Mouse (Mus musculus): ENCODE data around the gene Lrrc52. TPM values are rescaled to one million over a fixed set of nuclear protein-coding genes. Genes with fewer than 3 reads are reported as not detected.

The Lrrc52 gene
- polyA plus RNA-seq, 1 experiment, result not detected

DNA sequence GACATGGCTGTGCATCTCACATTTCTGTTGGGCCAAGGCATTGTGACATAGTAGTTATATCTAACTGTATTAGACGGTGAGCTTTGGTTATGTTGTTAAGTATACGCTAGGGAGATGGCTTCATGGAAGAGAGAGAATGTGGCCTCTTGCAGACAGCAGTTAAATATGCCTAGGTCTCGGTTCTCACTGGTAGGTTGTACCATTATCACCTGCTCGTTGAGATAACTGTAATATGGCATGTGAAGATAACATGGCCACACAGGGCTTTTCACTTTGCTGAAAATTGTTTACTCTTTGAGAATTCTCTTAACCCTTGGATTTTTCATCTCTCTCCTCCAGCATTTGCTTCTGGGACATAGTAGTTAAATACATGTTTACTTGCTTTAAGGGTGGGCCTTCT, 21.4 kb downstream of the Lrrc52 start:
- H3K4me2 ChIP-seq (ENCODE audit: low read depth), result no peak overlapping the region
- no peaks in the 10 kb centered on the region for H3K36me3 ChIP-seq (ENCODE audit: control insufficient read depth, insufficient read depth)
- TF ChIP-seq E2F4 (IDR thresholded peaks at IDR 0.05; ENCODE audit: insufficient read depth) (no peak), MYOG (IDR thresholded peaks at IDR 0.05; ENCODE audit: control insufficient read depth in 1 of 3, insufficient read depth in 1 of 3, insufficient read length in 2 of 3, low read depth in 2 of 3) (no peak), MYOD1 (IDR thresholded peaks at IDR 0.05; ENCODE audit: control insufficient read depth in 1 of 3, insufficient read length in 2 of 3, low read depth in 2 of 3) (no peak), REST (IDR thresholded peaks at IDR 0.05; ENCODE audit: insufficient read depth, insufficient read length) (no peak), SRF (IDR thresholded peaks at IDR 0.05; ENCODE audit: control insufficient read depth, insufficient read length, low read depth) (no peak), POLR2AphosphoS2 (IDR thresholded peaks at IDR 0.05; ENCODE audit: insufficient read length, low read depth) (no peak), CEBPB (IDR thresholded peaks at IDR 0.05; ENCODE audit: insufficient read depth, poor library complexity, severe bottlenecking) (no peak), MAX (IDR thresholded peaks at IDR 0.05; ENCODE audit: low read depth) (no peak), USF1 (IDR thresholded peaks at IDR 0.05; ENCODE audit: low read depth) (no peak), POLR2A (IDR thresholded peaks at IDR 0.05; ENCODE audit: insufficient read length, low read depth) (no peak), TCF12 (IDR thresholded peaks at IDR 0.05; ENCODE audit: insufficient read depth, poor library complexity, severe bottlenecking) (no peak), TCF3 (IDR thresholded peaks at IDR 0.05; ENCODE audit: insufficient read length, low read depth) (no peak)
- no peak overlapping the region for H3ac ChIP-seq (ENCODE audit: control insufficient read depth, insufficient read length)
- no peak overlapping the region for H3K4me3 ChIP-seq
- H3K79me2 ChIP-seq (ENCODE audit: control insufficient read depth, insufficient read depth), result no peaks in the 10 kb centered on the region
- H3K27me3 ChIP-seq (ENCODE audit: control insufficient read depth, insufficient read depth, insufficient read length), result peaks cover 28% of the 10 kb centered on the region

GRCm38 (mm10) chr1:167438231-167438885, 28.2 kb downstream of the Lrrc52 start:
- H3K36me3 ChIP-seq (ENCODE audit: control insufficient read depth, insufficient read depth), result no peaks in the 10 kb centered on the region
- no peak overlapping the region for H3K4me2 ChIP-seq (ENCODE audit: low read depth)
- no peak overlapping the region for H3K4me3 ChIP-seq
- TF ChIP-seq MYOD1 (IDR thresholded peaks at IDR 0.05; ENCODE audit: control insufficient read depth in 1 of 3, insufficient read length in 2 of 3, low read depth in 2 of 3) (no peak), USF1 (IDR thresholded peaks at IDR 0.05; ENCODE audit: low read depth) (no peak)
- H3ac ChIP-seq (ENCODE audit: control insufficient read depth, insufficient read length), result no peak overlapping the region
- H3K27me3 ChIP-seq (ENCODE audit: control insufficient read depth, insufficient read depth, insufficient read length), result peaks cover 14% of the 10 kb centered on the region
- H3K79me2 ChIP-seq (ENCODE audit: control insufficient read depth, insufficient read depth), result no peaks in the 10 kb centered on the region

GRCm38 (mm10) chr1:167437091-167437490, 29.5 kb downstream of the Lrrc52 start:
- Histone ChIP-seq H3K36me3 (ENCODE audit: control insufficient read depth, insufficient read depth) (no peaks in the 10 kb centered on the region), H3K27me3 (ENCODE audit: control insufficient read depth, insufficient read depth, insufficient read length) (peaks cover 14% of the 10 kb centered on the region), H3K79me2 (ENCODE audit: control insufficient read depth, insufficient read depth) (no peaks in the 10 kb centered on the region), H3K4me3 (no peak overlapping the region), H3ac (ENCODE audit: control insufficient read depth, insufficient read length) (no peak overlapping the region), H3K4me2 (ENCODE audit: low read depth) (no peak overlapping the region)
- TF ChIP-seq TCF12 (IDR thresholded peaks at IDR 0.05; ENCODE audit: insufficient read depth, poor library complexity, severe bottlenecking) (no peak), E2F4 (IDR thresholded peaks at IDR 0.05; ENCODE audit: insufficient read depth) (no peak), MYOG (IDR thresholded peaks at IDR 0.05; ENCODE audit: control insufficient read depth in 1 of 3, insufficient read depth in 1 of 3, insufficient read length in 2 of 3, low read depth in 2 of 3) (no peak), POLR2AphosphoS2 (IDR thresholded peaks at IDR 0.05; ENCODE audit: insufficient read length, low read depth) (no peak), MYOD1 (IDR thresholded peaks at IDR 0.05; ENCODE audit: control insufficient read depth in 1 of 3, insufficient read length in 2 of 3, low read depth in 2 of 3) (no peak), CEBPB (IDR thresholded peaks at IDR 0.05; ENCODE audit: insufficient read depth, poor library complexity, severe bottlenecking) (no peak), REST (IDR thresholded peaks at IDR 0.05; ENCODE audit: insufficient read depth, insufficient read length) (no peak), TCF3 (IDR thresholded peaks at IDR 0.05; ENCODE audit: insufficient read length, low read depth) (no peak), USF1 (IDR thresholded peaks at IDR 0.05; ENCODE audit: low read depth) (no peak), SRF (IDR thresholded peaks at IDR 0.05; ENCODE audit: control insufficient read depth, insufficient read length, low read depth) (no peak), MAX (IDR thresholded peaks at IDR 0.05; ENCODE audit: low read depth) (no peak), POLR2A (IDR thresholded peaks at IDR 0.05; ENCODE audit: insufficient read length, low read depth) (no peak)

DNA sequence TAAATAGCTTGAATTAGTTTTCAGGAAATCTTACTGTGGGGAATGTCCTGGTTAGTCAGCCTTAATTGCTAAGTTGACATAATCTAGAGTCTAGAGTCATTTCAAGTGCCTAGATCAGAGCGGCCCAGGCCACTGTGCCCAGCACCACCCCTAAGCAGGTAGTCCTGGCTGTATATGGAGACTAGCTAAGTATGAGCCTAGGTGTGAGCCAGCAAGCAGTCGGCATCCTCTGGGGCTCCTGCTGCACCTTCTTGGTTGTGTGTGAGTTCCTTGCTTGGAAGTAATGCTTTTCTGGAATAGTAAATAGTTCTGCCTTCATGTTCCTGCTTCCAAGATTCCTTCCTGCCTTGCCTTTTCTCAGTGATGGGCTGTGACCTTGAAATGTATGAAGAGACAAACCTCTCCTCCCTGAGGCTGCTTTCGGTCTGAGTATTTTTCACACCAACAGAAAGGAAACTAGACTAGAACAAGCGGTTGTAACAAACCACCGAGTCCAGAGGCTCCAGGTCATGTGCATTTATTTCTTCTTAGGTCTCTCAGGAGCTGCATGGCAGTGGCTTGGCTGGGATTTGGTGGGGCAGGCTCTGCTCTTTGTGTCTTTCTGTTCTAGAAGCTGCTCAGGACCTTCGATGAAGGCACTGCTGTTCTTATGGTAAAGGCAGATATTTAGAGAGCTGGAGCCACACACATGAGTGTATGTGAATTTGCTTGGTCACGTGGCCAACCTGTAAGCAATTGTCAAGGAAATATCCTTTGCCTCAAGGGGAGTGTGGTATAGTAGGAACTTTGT, 30.2 kb downstream of the Lrrc52 start:
- H3K36me3 ChIP-seq (ENCODE audit: control insufficient read depth, insufficient read depth), result no peaks in the 10 kb centered on the region
- TF ChIP-seq USF1 (IDR thresholded peaks at IDR 0.05; ENCODE audit: low read depth), result peak; percentile 9
- no peak for TF ChIP-seq MYOG (IDR thresholded peaks at IDR 0.05; ENCODE audit: control insufficient read depth in 1 of 3, insufficient read depth in 1 of 3, insufficient read length in 2 of 3, low read depth in 2 of 3)
- H3ac ChIP-seq (ENCODE audit: control insufficient read depth, insufficient read length), result no peak overlapping the region
- H3K79me2 ChIP-seq (ENCODE audit: control insufficient read depth, insufficient read depth), result no peaks in the 10 kb centered on the region
- no peak overlapping the region for H3K4me2 ChIP-seq (ENCODE audit: low read depth)
- H3K4me3 ChIP-seq, result no peak overlapping the region
- H3K27me3 ChIP-seq (ENCODE audit: control insufficient read depth, insufficient read depth, insufficient read length), result peaks cover 14% of the 10 kb centered on the region

DNA sequence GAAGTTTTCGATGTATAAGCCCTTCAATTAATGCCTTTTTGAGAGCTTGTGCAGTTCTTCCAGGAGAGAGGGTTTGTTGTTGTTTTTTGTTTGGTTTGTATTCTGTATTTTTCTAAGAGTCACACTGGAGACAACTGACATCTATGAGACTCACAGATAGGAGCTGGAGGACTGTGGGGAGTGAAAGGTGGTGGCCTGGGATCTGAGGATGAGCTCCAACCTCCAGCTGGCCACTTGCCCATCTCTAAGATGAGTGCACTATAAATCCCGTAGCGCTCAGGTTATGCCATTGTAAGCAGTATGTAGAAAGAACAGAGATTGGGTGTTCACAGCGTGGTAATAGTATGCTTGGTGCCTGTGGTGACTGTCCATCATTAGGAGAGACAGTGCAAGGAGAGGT, 31.6 kb downstream of the Lrrc52 start:
- Histone ChIP-seq H3ac (ENCODE audit: control insufficient read depth, insufficient read length) (no peak overlapping the region), H3K4me2 (ENCODE audit: low read depth) (no peak overlapping the region), H3K36me3 (ENCODE audit: control insufficient read depth, insufficient read depth) (no peaks in the 10 kb centered on the region), H3K27me3 (ENCODE audit: control insufficient read depth, insufficient read depth, insufficient read length) (peaks cover 9% of the 10 kb centered on the region), H3K79me2 (ENCODE audit: control insufficient read depth, insufficient read depth) (no peaks in the 10 kb centered on the region), H3K4me3 (no peak overlapping the region)
- no peak for TF ChIP-seq REST (IDR thresholded peaks at IDR 0.05; ENCODE audit: insufficient read depth, insufficient read length)
- no peak for TF ChIP-seq SRF (IDR thresholded peaks at IDR 0.05; ENCODE audit: control insufficient read depth, insufficient read length, low read depth)
- no peak for TF ChIP-seq TCF3 (IDR thresholded peaks at IDR 0.05; ENCODE audit: insufficient read length, low read depth)
- no peak for TF ChIP-seq MYOD1 (IDR thresholded peaks at IDR 0.05; ENCODE audit: control insufficient read depth in 1 of 3, insufficient read length in 2 of 3, low read depth in 2 of 3)
- TF ChIP-seq MYOG (IDR thresholded peaks at IDR 0.05; ENCODE audit: control insufficient read depth in 1 of 3, insufficient read depth in 1 of 3, insufficient read length in 2 of 3, low read depth in 2 of 3), result no peak
- no peak for TF ChIP-seq MAX (IDR thresholded peaks at IDR 0.05; ENCODE audit: low read depth)
- TF ChIP-seq E2F4 (IDR thresholded peaks at IDR 0.05; ENCODE audit: insufficient read depth), result no peak
- no peak for TF ChIP-seq TCF12 (IDR thresholded peaks at IDR 0.05; ENCODE audit: insufficient read depth, poor library complexity, severe bottlenecking)
- no peak for TF ChIP-seq POLR2A (IDR thresholded peaks at IDR 0.05; ENCODE audit: insufficient read length, low read depth)
- no peak for TF ChIP-seq CEBPB (IDR thresholded peaks at IDR 0.05; ENCODE audit: insufficient read depth, poor library complexity, severe bottlenecking)
